In the genomic region with DNA sequence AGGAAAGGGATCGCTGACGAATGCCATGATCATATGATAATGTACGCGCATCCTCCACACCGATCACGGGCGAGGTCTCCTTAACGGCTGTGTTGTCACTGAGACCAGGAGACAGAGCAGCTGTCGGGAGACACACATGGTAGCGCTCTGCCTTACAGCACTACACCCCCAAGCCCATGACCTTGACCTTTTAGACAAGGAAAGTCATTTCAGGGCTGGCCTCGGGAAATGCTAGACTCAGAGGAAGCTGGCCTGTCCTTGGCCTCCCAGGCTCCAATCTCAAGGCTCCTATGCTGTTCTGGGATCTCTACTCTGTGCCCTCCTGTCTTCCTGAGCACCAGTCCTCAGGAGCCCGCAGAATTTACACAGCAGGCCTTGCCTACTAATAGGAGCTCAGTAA, we compare ENCODE assay signal across 22 mouse cellular contexts.
A peak's percentile ranks its signal among the peaks of the same experiment; 100 is the strongest.
DNase-seq lines count a peak whose midpoint lies in the region; ATAC-seq and TF ChIP-seq lines count a peak whose summit lies in the region.
"Had no signal": no experiment of that assay in that cellular context is flagged by ENCODE, and none has a peak within 500 bp of the region (broad histone marks: within the 10 kb centered on the region; RNA-seq: fewer than 3 reads in every experiment).

No protein-coding gene starts in this region.

- peak; percentile 84 for DNase-seq in heart, adult 11 months
- no peak for DNase-seq in layer of hippocampus, adult 2 months (ENCODE audit: low spot score in 2 of 2)
- no peak for DNase-seq in layer of hippocampus, adult 9-10 months (ENCODE audit: low spot score)
- DNase-seq in ES-CJ7 (ENCODE audit: low read depth, low spot score): peak; percentile 80
- peak; percentile 24 for DNase-seq in adrenal gland, postnatal 10 days
- no peak for DNase-seq in frontal cortex, postnatal 10 days (ENCODE audit: low spot score in 2 of 2)
- no peak for DNase-seq in gastrocnemius, postnatal 36 days
- DNase-seq: cerebellum, postnatal 25 days; forebrain, postnatal 0 days; gastrocnemius, adult 2 months; heart, postnatal 10 days; kidney, postnatal 4 days; lung, postnatal 4 days; thymus, adult 2 months; thymus, postnatal 4 days had no signal

- H3K4me3 ChIP-seq in heart, embryonic 12.5 days: no peak overlapping the region
- H3K4me3 ChIP-seq in layer of hippocampus, adult 2 months: no peak overlapping the region
- H3K4me3 ChIP-seq: embryonic facial prominence, embryonic 12.5 days; gastrocnemius, adult 2 months; hindbrain, embryonic 10.5 days; midbrain, embryonic 15.5 days; myocyte had no signal

- H3K4me1 ChIP-seq in heart, embryonic 12.5 days (replicated peaks): 0 out of 2 replicates have a peak, but pooled peaks cover 6% of the 10 kb centered on the region

- H3K4me2 ChIP-seq in heart, embryonic 12.5 days: no peak overlapping the region
- H3K4me2 ChIP-seq: embryonic facial prominence, embryonic 12.5 days; heart, embryonic 11.5 days; midbrain, embryonic 15.5 days had no signal

- H3K27me3 ChIP-seq in heart, embryonic 12.5 days (replicated peaks): peaks cover 24% of the 10 kb centered on the region; the same call in 1 of the 2 replicates
- H3K27me3 ChIP-seq: midbrain, embryonic 15.5 days had no signal

- H3K9me3 ChIP-seq in heart, embryonic 12.5 days (replicated peaks): no peaks in the 10 kb centered on the region
- H3K9me3 ChIP-seq: embryonic facial prominence, embryonic 12.5 days; hindbrain, embryonic 10.5 days; midbrain, embryonic 15.5 days had no signal

- TF ChIP-seq CTCF in layer of hippocampus, adult 2 months (conservative IDR thresholded peaks at IDR 0.05): no peak

- H3K36me3 ChIP-seq in heart, embryonic 12.5 days: no peaks in the 10 kb centered on the region
- H3K36me3 ChIP-seq: embryonic facial prominence, embryonic 12.5 days; hindbrain, embryonic 10.5 days; midbrain, embryonic 15.5 days had no signal

- H3K27ac ChIP-seq in heart, embryonic 12.5 days (ENCODE audit: poor library complexity, severe bottlenecking): no peak overlapping the region
- H3K27ac ChIP-seq in layer of hippocampus, adult 2 months: 0 out of 2 replicates have a peak overlapping the region, but pooled peaks have one; percentile 9
- H3K27ac ChIP-seq: embryonic facial prominence, embryonic 12.5 days; gastrocnemius, adult 2 months; hindbrain, embryonic 10.5 days; midbrain, embryonic 15.5 days had no signal

- no peak for ATAC-seq in heart, embryonic 12.5 days (ENCODE audit: insufficient number of reproducible peaks, low FRiP score)
- ATAC-seq: forebrain, postnatal 0 days; intestine, postnatal 0 days; midbrain, embryonic 15.5 days had no signal

- 81% methylated on average over 12 of the region's 12 CpGs for WGBS in heart, embryonic 12.5 days

- no peak overlapping the region for H3K9ac ChIP-seq in heart, embryonic 12.5 days
- H3K9ac ChIP-seq: embryonic facial prominence, embryonic 12.5 days; forebrain, postnatal 0 days; midbrain, embryonic 15.5 days had no signal

- intact Hi-C loops in gastrocnemius, postnatal 36 days (cut with DNase I): loop anchor here (5.0 kb wide), 1 partner anchor 655 kb away; no protein-coding TSS in a partner anchor

Comparison
In these comparisons a context has a peak if more than half of its experiments do, and no peak if none do; other contexts are left out.
1. DNase-seq: peak in heart, adult 11 months (single experiment), ES-CJ7 (single experiment) and adrenal gland, postnatal 10 days (single experiment); none in layer of hippocampus, adult 2 months (0 of 2), layer of hippocampus, adult 9-10 months (single experiment), frontal cortex, postnatal 10 days (0 of 2) and gastrocnemius, postnatal 36 days (0 of 2).